Mouse (Mus musculus) natural killer cell, adult 2 months (primary cell): Measurements from ENCODE around the gene Rpl18.

Source experiments
- DNase-seq, 2 experiments: peaks; one replicate each; pipeline ENCODE4 v3.0.0; 2022; ENCODE audit warnings: low spot score in 2 of 2

Rpl18 gene

GRCm38 (mm10) chr7:45700301-45701015 lies 14.8 kb upstream of the Rpl18 start:
- peak; percentile 60 to 64 for DNase-seq

GRCm38 (mm10) chr7:45701072-45701471 lies 14.2 kb upstream of the Rpl18 start:
- no peak for DNase-seq

- DNase-seq, result no peak
Measured at GRCm38 (mm10) chr7:45701607-45702006, 13.7 kb upstream of the Rpl18 start.

DNA sequence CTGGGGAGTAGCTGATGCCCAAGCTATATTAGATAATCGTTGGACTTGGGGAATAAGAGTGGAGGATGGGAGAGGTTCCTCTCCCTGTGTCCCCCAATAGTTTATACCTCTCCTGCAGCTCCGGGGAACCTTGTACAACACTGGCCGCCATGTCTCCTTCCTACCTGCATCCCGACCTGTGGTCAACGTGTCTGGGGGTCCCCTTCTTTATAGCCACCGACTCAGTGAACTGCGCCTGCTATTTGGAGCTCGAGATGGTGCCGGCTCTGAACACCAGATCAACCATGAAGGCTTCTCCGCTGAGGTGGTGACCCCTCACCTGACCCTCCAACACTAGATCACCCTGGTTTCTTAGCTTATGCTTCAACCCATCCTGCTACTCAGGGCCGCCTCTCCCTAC lies 12.9 kb upstream of the Rpl18 start:
- DNase-seq, result no peak

DNA sequence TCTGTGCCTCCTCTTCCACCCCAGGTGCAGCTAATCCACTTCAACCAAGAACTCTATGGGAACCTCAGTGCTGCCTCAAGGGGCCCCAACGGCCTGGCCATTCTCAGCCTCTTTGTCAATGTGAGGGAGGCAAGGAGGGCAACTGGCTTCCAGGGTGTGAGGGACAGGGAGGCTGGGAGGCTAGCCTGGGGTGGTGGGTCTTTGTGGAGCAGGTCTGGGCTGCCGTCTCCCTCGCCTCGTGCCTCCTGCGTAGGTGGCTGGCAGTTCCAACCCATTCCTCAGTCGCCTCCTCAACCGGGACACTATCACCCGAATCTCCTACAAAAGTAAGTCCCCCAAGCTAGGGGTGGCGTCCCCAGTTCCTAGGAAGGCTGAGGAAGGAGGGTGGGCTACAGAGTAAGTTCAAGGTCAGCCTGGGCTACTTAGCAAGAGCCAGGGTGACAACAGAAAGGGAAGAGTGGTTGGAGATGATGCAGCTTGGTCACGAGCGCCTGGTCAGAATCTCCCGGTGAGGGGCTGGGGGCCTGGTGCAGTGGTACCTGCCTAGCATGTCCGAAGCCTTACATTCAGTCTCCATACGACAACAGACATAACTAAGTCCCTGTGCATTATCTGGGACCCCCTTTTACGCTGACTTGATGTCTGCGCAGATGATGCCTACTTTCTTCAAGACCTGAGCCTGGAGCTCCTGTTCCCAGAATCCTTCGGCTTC lies 12.3 kb upstream of the Rpl18 start:
- DNase-seq, result no peak

DNA sequence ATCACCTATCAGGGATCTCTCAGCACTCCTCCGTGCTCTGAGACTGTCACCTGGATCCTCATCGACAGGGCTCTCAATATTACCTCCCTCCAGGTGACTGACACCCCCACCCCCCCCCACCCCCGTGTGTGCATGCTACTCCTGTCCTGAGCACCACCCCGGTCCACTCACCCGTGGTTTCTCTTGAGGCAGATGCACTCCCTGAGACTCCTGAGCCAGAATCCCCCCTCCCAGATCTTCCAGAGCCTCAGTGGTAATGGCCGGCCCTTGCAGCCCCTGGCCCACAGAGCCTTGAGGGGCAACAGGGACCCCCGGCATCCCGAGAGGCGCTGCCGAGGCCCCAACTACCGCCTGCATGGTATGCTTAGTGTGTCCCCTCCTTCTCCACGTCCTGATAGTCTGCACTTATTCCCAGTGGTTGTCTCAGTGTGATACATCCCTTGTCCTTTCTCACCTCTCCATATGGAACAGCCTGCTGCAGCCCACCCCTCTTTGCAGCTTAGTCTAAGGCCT lies 11.7 kb upstream of the Rpl18 start:
- DNase-seq, result no peak

- DNase-seq, result peak; percentile 64 to 70
Measured at GRCm38 (mm10) chr7:45704046-45704559, 11.2 kb upstream of the Rpl18 start.

DNA sequence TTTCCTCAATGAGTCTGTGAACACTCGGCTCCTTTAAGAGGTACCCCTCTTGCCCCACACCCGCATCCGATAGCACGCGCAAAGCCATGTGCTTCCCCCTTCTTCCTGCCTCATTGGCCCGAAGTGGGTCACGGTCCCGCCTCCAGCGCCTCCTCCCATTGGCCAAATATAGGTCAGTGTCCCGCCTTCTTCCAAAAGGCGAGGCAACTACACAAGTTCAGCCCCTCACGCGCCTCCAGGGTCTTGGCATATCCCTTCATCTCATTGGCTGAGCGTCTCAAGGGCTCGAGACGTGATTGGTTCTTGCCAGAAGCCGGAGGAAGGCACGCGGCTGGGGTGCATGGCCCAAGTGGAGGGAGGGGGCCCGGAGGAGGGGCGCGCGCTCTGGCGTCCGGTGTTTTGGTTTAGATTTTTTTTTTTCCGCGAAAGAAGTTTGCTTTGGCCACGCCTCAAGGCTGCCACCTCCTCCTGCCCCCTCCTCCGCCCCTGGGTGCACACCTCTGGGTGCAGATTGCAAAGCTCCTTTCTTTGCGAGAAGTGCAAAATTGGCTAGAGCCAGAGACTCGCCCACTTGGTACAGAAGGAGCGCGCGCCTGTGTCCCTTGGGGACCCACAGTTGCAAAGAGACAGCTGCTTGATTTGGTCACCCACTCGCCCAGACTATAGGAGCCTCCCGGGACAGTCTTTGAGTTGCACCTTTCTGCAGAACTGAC lies 10.4 kb upstream of the Rpl18 start, which contains the start of gene Dbp:
TSS of gene Dbp (plus strand) at position 359 of the 713 bp plus-strand sequence.
- DNase-seq, result peak; percentile 98 to 99

DNA sequence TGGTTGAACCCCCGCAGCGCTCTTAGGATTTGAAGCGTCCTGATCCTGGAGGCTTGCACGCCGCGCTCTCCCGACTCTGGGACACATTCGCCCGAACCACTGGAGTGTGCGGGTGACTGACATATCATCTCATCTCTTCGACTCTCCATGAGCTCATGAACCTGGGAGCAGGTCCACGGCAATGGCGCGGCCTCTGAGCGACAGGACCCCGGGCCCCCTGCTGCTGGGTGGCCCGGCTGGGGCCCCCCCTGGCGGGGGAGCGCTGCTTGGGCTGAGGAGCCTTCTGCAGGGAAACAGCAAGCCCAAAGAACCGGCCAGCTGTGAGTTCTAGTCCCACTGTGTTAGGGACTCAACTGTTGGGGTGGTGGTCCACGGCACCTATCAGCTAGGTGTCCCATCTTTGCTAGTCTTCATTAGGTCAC lies 9.8 kb upstream of the Rpl18 start:
- no peak for DNase-seq

DNA sequence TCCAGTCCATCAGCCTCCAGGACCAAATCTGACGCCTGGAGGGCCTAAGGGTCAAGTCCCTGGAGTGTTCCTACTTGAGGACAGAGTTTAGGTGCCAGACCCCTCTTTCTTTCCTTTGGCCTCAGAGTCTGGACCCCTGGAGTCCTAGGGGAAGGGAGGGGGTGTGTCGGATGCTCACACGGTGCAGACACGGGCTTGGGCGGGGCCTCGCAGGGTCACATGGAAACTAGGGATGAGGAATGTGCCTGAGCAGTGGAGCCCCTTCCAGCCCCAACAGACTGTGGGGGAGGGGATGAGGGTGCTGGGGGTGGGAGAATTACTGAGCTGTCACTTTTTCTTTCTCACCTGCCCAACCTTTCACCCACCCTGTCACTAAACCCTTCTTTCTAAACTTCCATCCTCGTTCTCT lies 9.4 kb upstream of the Rpl18 start:
- DNase-seq, result peak in 1 of 2 experiments; percentile 22

DNA sequence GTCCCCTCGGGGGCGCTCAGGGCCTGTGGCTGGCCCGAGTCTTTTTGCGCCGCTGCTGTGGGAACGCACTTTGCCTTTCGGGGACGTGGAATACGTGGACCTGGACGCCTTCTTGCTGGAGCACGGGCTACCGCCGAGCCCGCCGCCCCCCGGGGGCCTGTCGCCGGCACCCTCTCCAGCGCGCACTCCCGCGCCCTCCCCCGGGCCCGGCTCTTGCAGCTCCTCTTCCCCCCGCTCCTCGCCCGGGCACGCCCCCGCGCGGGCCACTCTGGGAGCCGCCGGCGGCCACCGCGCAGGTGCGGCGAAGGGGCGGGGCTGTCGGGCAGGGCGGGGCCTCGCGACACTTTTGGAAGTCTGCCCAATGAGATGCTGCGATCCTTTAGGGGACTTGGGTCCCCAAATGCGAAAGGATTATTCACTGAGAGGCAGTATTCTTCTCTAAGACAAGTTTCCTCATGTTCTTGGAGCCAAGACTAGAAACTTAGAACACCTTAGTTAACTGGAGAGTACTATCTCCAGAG lies 8.5 kb upstream of the Rpl18 start:
- peak; percentile 74 to 87 for DNase-seq

- DNase-seq, result peak; percentile 89 to 93
Measured at GRCm38 (mm10) chr7:45707375-45707967, 7.8 kb upstream of the Rpl18 start.

DNA sequence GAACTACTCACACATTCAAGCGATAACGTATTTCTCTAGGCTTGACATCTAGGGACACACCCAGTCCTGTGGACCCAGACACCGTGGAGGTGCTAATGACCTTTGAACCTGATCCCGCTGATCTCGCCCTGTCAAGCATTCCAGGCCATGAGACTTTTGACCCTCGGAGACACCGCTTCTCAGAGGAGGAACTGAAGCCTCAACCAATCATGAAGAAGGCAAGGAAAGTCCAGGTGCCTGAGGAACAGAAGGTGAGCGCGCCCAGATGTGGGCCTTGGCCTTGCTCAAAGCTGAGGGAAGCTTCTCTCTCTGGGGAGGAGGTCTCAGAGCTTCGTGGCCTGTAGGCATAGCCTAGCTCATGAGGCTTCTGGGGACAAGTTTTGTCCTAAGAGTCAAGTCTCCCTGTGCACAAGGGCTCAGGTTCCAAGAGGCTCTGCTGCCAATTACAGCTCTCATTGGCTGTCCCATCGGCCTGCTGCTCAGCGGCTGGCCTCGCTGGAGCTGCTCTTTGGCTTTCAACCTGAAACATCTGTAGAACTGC lies 7.0 kb upstream of the Rpl18 start:
- no peak for DNase-seq

- DNase-seq, result no peak
Measured at GRCm38 (mm10) chr7:45709036-45709435, 6.2 kb upstream of the Rpl18 start.

GRCm38 (mm10) chr7:45709677-45710355 lies 5.4 kb upstream of the Rpl18 start:
- no peak for DNase-seq

- no peak for DNase-seq
Measured at GRCm38 (mm10) chr7:45710477-45711191, 4.6 kb upstream of the Rpl18 start.

GRCm38 (mm10) chr7:45711316-45712021 lies 3.8 kb upstream of the Rpl18 start:
- no peak for DNase-seq

DNA sequence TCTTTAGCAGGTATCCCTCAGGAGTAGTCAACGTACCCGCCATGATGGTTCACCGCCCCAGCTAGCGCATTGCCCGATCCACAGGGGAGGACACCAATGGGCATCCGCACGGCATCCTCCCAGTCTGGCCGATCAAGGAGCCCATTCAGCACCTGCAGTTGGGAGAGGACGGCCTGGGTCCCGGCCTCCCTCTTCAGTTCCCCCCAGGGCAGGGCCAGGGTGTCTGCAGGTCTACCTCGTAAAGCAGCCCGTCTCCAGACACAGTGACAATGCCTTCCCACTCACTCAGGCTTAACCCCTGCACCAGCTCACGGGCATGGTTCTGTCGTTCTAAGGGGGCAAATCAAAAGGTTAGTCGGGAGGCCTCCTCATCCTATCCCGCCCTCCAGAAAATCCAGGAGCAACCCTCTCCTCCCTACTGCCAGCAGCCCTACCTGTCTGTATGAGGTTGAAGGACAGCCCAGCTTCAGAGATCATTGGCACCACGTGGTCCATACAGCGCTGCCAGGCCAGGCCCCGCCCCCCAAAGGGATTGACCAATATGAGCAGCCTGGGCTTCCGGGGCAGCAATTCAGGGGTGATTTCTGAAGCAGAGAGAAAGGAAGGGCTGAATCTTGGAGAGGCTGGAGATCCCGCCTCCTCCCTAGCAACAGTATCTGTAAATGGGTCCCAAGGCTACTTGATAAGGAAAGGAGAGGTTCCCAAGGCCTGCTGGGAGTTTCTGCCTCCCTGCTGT lies 3.1 kb upstream of the Rpl18 start:
- no peak for DNase-seq

DNA sequence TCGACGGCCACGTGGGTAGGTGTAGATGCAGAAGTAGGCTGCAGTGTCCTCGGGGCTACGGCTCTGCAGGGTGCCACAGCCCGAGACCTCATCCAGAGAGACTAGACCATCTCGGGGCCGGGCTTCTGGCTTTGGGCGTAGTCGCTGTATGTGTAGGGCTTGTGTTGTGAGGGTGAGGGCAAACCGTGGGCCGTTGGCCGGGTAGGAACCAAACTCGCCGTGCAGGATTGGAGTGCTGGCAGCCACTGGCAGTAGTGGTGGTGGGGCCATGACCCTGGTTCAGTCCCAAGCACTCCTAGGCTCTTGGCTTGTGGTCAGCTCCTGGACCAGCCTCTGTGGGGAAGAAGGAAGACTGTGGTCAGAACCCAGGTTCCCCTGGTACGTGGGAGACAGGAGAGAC lies 1.9 kb upstream of the Rpl18 start:
- no peak for DNase-seq
